ENCODE assay signal across 9 mouse cellular contexts in the genomic region with DNA sequence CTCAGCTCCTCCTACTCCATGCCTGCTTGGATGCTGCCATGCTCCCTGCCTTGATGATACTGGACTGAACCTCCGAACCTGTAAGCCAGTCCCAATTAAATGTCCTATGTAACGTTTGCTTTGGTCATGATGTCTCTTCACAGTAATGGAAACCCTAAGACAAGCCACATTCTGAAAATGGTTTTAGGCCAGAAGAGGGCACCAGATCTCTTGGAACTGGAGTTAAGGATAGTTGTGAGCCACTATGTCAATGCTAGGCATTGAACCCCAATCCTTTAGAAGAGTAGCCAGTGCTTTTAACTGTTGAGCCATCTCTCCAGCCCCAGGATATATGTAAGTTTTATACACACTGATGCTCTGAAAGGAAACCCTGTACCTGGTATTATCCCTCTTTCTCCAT. TPM values are rescaled to one million over a fixed set of nuclear protein-coding genes. Genes with fewer than 3 reads are reported as not detected.
DNase-seq lines count a peak whose midpoint lies in the region; TF ChIP-seq lines count a peak whose summit lies in the region.
"Had no signal": no experiment of that assay in that cellular context is flagged by ENCODE, and none has a peak within 500 bp of the region (broad histone marks: within the 10 kb centered on the region; RNA-seq: fewer than 3 reads in every experiment).

No protein-coding gene starts in this region.

- dilution Hi-C loops in CH12.LX (cut with MboI; ENCODE audit: extremely low pct_ligation_motif_present, extremely low pct_unique_long_range_greater_than_20kb, low sequenced_read_pairs): no loop called here

- in situ Hi-C loops in CH12.LX (cut with MboI; ENCODE audit: low pct_ligation_motif_present, low pct_unique_long_range_greater_than_20kb, low sequenced_read_pairs): no loop called here

- H3K9me3 ChIP-seq in CH12.LX (replicated peaks; ENCODE audit: low read length): no peaks in the 10 kb centered on the region

- no peak overlapping the region for H3K27ac ChIP-seq in CH12.LX (ENCODE audit: insufficient read depth, low read depth)

- H3K36me3 ChIP-seq in CH12.LX (replicated peaks in 1 of 2; ENCODE audit: control insufficient read depth in 1 of 2, insufficient read depth in 1 of 2, low read length in 1 of 2): no peaks in the 10 kb centered on the region

- H3K79me2 ChIP-seq in CH12.LX (replicated peaks; ENCODE audit: control insufficient read depth, extremely low read depth, insufficient read depth, poor library complexity, severe bottlenecking): no peaks in the 10 kb centered on the region

- peak; percentile 24 for DNase-seq in kidney, adult 11 months
- no peak for DNase-seq in kidney, postnatal 4 days
- peak; percentile 77 for DNase-seq in 416B (ENCODE audit: low read depth)
- peak; percentile 36 for DNase-seq in CH12.LX (ENCODE audit: extremely low read depth)
- peak; percentile 80 for DNase-seq in kidney, adult 9 months
- DNase-seq in frontal cortex, postnatal 25 days (ENCODE audit: low spot score in 2 of 2): no peak
- DNase-seq in frontal cortex, postnatal 10 days (ENCODE audit: low spot score in 2 of 2): no peak

- H3K4me3 ChIP-seq in CH12.LX (replicated peaks in 1 of 3; ENCODE audit: low read depth in 2 of 3, low read length in 2 of 3, poor library complexity in 1 of 3): no peak overlapping the region

- no peak for TF ChIP-seq EP300 in CH12.LX (IDR thresholded peaks at IDR 0.05; ENCODE audit: low read length)

- H3K4me1 ChIP-seq in CH12.LX (ENCODE audit: control insufficient read depth in 1 of 2, insufficient read depth in 2 of 2): peaks cover 5 to 7% of the 10 kb centered on the region in 2 experiments

- TF ChIP-seq POLR2A in CH12.LX (IDR thresholded peaks at IDR 0.05; ENCODE audit: low read depth, low read length): no peak

- no peak overlapping the region for H3K9ac ChIP-seq in CH12.LX (ENCODE audit: insufficient read depth, low read depth)

- peak; percentile 74 for TF ChIP-seq RAD21 in CH12.LX (IDR thresholded peaks at IDR 0.05; ENCODE audit: low read depth, low read length)

- TF ChIP-seq CTCF in CH12.LX (conservative IDR thresholded peaks at IDR 0.05 in 1 of 2, IDR thresholded peaks at IDR 0.05 in 1 of 2; ENCODE audit: low read depth in 2 of 2, low read length in 2 of 2): peak in 1 of 2 experiments; percentile 80; a peak in 3 of 4 replicates

- peaks cover 77% of the 10 kb centered on the region for H3K27me3 ChIP-seq in CH12.LX (replicated peaks)

- H3K4me2 ChIP-seq in CH12.LX (ENCODE audit: insufficient read depth, low read depth, poor library complexity, severe bottlenecking): no peak overlapping the region

TF ChIP-seq in CH12.LX, 34 proteins besides CTCF, POLR2A, EP300 and RAD21:
- TF ChIP-seq UBTF (IDR thresholded peaks at IDR 0.05; ENCODE audit: low read depth, low read length) (no peak), ELF1 (IDR thresholded peaks at IDR 0.05; ENCODE audit: low read depth, low read length) (no peak), HCFC1 (IDR thresholded peaks at IDR 0.05; ENCODE audit: low read depth, low read length) (no peak), MAZ (IDR thresholded peaks at IDR 0.05; ENCODE audit: low read depth, low read length) (no peak), SMC3 (IDR thresholded peaks at IDR 0.05; ENCODE audit: low read depth, low read length) (peak; percentile 51)

RNA-seq across cellular contexts. Expression of gene Dgcr6, which starts 20.9 kb away (rescaled TPM):
- total RNA-seq in CH12.LX (2012; rRNA removed) (38.5 and 41.5 TPM in 2 replicates), CH12.LX (2014; rRNA removed) (13.0 and 14.6 TPM in 2 replicates)
- 32.4 and 40.3 TPM in 2 replicates for polyA plus RNA-seq in CH12.LX (2012; ENCODE audit: insufficient read length, low read depth)

RNA-seq across cellular contexts. Expression of gene Vpreb2, which starts 51.5 kb away (rescaled TPM):
- total RNA-seq in CH12.LX (2012; rRNA removed) (not detected in 2 replicates), CH12.LX (2014; rRNA removed) (not detected in 2 replicates)
- polyA plus RNA-seq in CH12.LX (2012; ENCODE audit: insufficient read length, low read depth): 0.54 TPM in 1 of 2 replicates, not detected in the other
- polyA plus RNA-seq: large intestine, adult 2 months; stomach, embryonic 16.5 days had no signal

RNA-seq across cellular contexts. Expression of gene Prodh, which starts 58.3 kb away (rescaled TPM):
- total RNA-seq in CH12.LX (2012; rRNA removed) (13.0 and 17.0 TPM in 2 replicates), CH12.LX (2014; rRNA removed) (1.3 and 2.1 TPM in 2 replicates)
- polyA plus RNA-seq in CH12.LX (2012; ENCODE audit: insufficient read length, low read depth): 1.4 and 1.7 TPM in 2 replicates

Comparison
In these comparisons a context has a peak if more than half of its experiments do, and no peak if none do; other contexts are left out.
1. DNase-seq: peak in kidney, adult 11 months (single experiment), 416B (single experiment), CH12.LX (single experiment) and kidney, adult 9 months (single experiment); none in kidney, postnatal 4 days (0 of 2), frontal cortex, postnatal 25 days (0 of 2) and frontal cortex, postnatal 10 days (0 of 2).